Mouse (Mus musculus): ENCODE data around the gene Sdc3.
A peak's percentile ranks its signal among the peaks of the same experiment; 100 is the strongest.

Gene Sdc3

GRCm38 (mm10) chr4:130792376-130793179 is at the start of gene Sdc3:
Sdc3 (plus strand) TSS chr4:130792537.
- no peak for DNase-seq

GRCm38 (mm10) chr4:130744058-130744457 is 48.3 kb upstream of the Sdc3 start:
- no peak for DNase-seq

GRCm38 (mm10) chr4:130745561-130746306 is 46.6 kb upstream of the Sdc3 start:
- no peak for DNase-seq

- no peak for DNase-seq
Observed at GRCm38 (mm10) chr4:130749566-130749965, 42.8 kb upstream of the Sdc3 start.

- no peak for DNase-seq
Observed at GRCm38 (mm10) chr4:130751966-130752365, 40.4 kb upstream of the Sdc3 start.

- DNase-seq = no peak
Observed at GRCm38 (mm10) chr4:130752591-130752990, 39.7 kb upstream of the Sdc3 start.

GRCm38 (mm10) chr4:130753755-130754154 is 38.6 kb upstream of the Sdc3 start:
- no peak for DNase-seq

GRCm38 (mm10) chr4:130754776-130755175 is 37.6 kb upstream of the Sdc3 start:
- no peak for DNase-seq

- DNase-seq = no peak
Observed at GRCm38 (mm10) chr4:130759875-130760274, 32.5 kb upstream of the Sdc3 start.

- peak; percentile 53 for DNase-seq
Observed at GRCm38 (mm10) chr4:130761809-130762208, 30.5 kb upstream of the Sdc3 start.

GRCm38 (mm10) chr4:130765399-130766160 is 26.8 kb upstream of the Sdc3 start:
- no peak for DNase-seq

- no peak for DNase-seq
Observed at GRCm38 (mm10) chr4:130766387-130766786, 25.9 kb upstream of the Sdc3 start.

GRCm38 (mm10) chr4:130766926-130767325 is 25.4 kb upstream of the Sdc3 start:
- DNase-seq = no peak

GRCm38 (mm10) chr4:130773899-130774298 is 18.4 kb upstream of the Sdc3 start:
- no peak for DNase-seq

GRCm38 (mm10) chr4:130774822-130775221 is 17.5 kb upstream of the Sdc3 start:
- DNase-seq = no peak

GRCm38 (mm10) chr4:130777647-130778046 is 14.7 kb upstream of the Sdc3 start:
- DNase-seq = no peak

GRCm38 (mm10) chr4:130779037-130779436 is 13.3 kb upstream of the Sdc3 start:
- DNase-seq = no peak

GRCm38 (mm10) chr4:130782492-130782891 is 9.8 kb upstream of the Sdc3 start:
- DNase-seq = no peak

GRCm38 (mm10) chr4:130784755-130785154 is 7.6 kb upstream of the Sdc3 start:
- DNase-seq = peak; percentile 66

GRCm38 (mm10) chr4:130787530-130787929 is 4.8 kb upstream of the Sdc3 start:
- peak; percentile 48 for DNase-seq

- DNase-seq = peak; percentile 87
Observed at GRCm38 (mm10) chr4:130790180-130790579, 2.2 kb upstream of the Sdc3 start.

- DNase-seq = no peak
Observed at GRCm38 (mm10) chr4:130791811-130792375, 444 bp upstream of the Sdc3 start.

- DNase-seq = no peak
Observed at GRCm38 (mm10) chr4:130793180-130793501, 804 bp downstream of the Sdc3 start.
